Mouse (Mus musculus) thymus, postnatal 0 days (tissue): Measurements from ENCODE around the gene Fnbp1l. TPM values are rescaled to one million over a fixed set of nuclear protein-coding genes. Genes with fewer than 3 reads are reported as not detected.

Experiments used
- DNase-seq: peaks from one replicate; pipeline ENCODE4 v3.0.0-alpha.2; 2015; ENCODE audit warnings: low spot score
- polyA plus RNA-seq: library from polyadenylated mRNA; unstranded; fragments of >200 nt; fragmentation: Nextera tagmentation; extraction: Ambion mirVana; gene quantifications from 2 replicates; pipeline ENCODE4 v1.2.1, GENCODE M21; 2015

The Fnbp1l gene
- polyA plus RNA-seq, 1 experiment from 2014 or later: 7.1 TPM

GRCm38 (mm10) chr3:122606105-122606801 lies 13.3 kb downstream of the Fnbp1l start:
- no peak for DNase-seq

GRCm38 (mm10) chr3:122603229-122603628 lies 16.3 kb downstream of the Fnbp1l start:
- no peak for DNase-seq

- DNase-seq: no peak
Measured at GRCm38 (mm10) chr3:122602370-122602769, 17.1 kb downstream of the Fnbp1l start.

- no peak for DNase-seq
Measured at GRCm38 (mm10) chr3:122599291-122599690, 20.2 kb downstream of the Fnbp1l start.

- no peak for DNase-seq
Measured at GRCm38 (mm10) chr3:122590804-122591203, 28.7 kb downstream of the Fnbp1l start.

- DNase-seq: no peak
Measured at GRCm38 (mm10) chr3:122590346-122590745, 29.2 kb downstream of the Fnbp1l start.

- DNase-seq: no peak
Measured at GRCm38 (mm10) chr3:122586918-122587641, 32.4 kb downstream of the Fnbp1l start.

- no peak for DNase-seq
Measured at GRCm38 (mm10) chr3:122577360-122577759, 42.2 kb downstream of the Fnbp1l start.

- DNase-seq: no peak
Measured at GRCm38 (mm10) chr3:122574921-122575320, 44.6 kb downstream of the Fnbp1l start.

GRCm38 (mm10) chr3:122573426-122574286 lies 45.9 kb downstream of the Fnbp1l start:
- no peak for DNase-seq

GRCm38 (mm10) chr3:122566549-122566948 lies 53.0 kb downstream of the Fnbp1l start:
- DNase-seq: no peak

- DNase-seq: no peak
Measured at GRCm38 (mm10) chr3:122566112-122566511, 53.4 kb downstream of the Fnbp1l start.

- DNase-seq: no peak
Measured at GRCm38 (mm10) chr3:122565285-122565684, 54.2 kb downstream of the Fnbp1l start.

- DNase-seq: no peak
Measured at GRCm38 (mm10) chr3:122557766-122558165, 61.7 kb downstream of the Fnbp1l start.

- DNase-seq: no peak
Measured at GRCm38 (mm10) chr3:122551174-122551573, 68.3 kb downstream of the Fnbp1l start.

- no peak for DNase-seq
Measured at GRCm38 (mm10) chr3:122547469-122547868, 72.0 kb downstream of the Fnbp1l start.

- DNase-seq: no peak
Measured at GRCm38 (mm10) chr3:122545346-122545745, 74.2 kb downstream of the Fnbp1l start.

GRCm38 (mm10) chr3:122540918-122541317 lies 78.6 kb downstream of the Fnbp1l start:
- no peak for DNase-seq

- DNase-seq: no peak
Measured at GRCm38 (mm10) chr3:122539961-122540690, 79.4 kb downstream of the Fnbp1l start.

GRCm38 (mm10) chr3:122538851-122539250 lies 80.7 kb downstream of the Fnbp1l start:
- DNase-seq: no peak
